Mouse (Mus musculus): ENCODE measurements around the gene Mef2d.

Gene Mef2d

DNA sequence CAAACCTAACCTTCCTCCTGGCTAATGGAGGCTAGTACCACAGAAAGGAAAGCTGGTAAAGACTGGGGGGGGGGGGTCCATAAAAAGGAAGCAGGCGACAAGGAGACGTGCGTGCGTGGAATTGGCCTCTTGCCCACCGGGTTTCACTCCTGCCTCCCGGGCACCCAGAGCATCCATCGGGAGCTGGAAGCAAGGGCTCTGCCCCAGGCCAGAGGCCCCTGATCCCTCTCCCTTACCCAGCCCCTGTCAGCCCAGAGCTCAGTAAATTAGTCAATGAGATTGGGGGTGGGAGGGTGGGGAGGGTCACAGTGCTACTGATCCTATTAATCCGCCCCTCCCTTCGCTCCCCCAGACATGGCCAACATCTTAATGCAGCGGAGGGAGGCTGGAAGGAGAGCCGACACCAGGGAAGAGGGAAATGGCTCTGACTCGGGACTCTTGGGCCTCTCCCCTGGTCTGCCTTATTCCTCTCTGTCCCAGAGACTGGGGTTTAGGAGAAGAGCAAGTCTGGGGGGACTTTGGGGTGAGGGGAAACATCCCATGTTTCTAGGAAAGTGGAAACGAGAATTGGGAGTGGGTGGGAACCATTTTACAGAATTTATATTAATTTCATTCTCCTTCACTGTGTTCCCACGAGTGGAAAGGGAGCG, 65.4 kb downstream of the Mef2d start:
- no peak for DNase-seq (ENCODE audit: low read depth, low spot score)

DNA sequence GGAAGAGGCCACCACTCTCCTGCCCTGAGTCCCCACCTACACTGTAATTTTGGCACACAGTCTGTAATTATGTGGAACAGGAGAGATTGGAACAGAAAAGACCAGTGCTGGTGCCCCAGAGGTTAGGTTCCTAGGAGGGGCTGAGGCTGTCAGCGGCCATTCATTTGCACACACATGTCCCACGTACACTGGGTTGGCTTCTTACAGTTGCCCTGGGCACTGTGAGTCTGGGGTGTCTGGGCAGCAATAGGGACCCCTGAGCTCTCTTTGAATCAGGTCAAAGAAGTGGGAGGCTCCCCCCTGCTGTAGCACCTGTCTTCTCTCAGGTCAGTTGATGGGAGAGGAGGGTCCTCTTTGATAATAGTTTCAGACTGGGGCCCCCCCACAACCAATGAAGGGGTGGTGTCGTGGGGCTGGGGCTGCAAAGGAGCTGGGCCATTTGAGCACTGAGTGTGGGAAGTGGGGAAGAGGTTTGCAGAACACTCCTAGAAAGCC, 66.1 kb downstream of the Mef2d start:
- DNase-seq (ENCODE audit: low read depth, low spot score) = no peak

DNA sequence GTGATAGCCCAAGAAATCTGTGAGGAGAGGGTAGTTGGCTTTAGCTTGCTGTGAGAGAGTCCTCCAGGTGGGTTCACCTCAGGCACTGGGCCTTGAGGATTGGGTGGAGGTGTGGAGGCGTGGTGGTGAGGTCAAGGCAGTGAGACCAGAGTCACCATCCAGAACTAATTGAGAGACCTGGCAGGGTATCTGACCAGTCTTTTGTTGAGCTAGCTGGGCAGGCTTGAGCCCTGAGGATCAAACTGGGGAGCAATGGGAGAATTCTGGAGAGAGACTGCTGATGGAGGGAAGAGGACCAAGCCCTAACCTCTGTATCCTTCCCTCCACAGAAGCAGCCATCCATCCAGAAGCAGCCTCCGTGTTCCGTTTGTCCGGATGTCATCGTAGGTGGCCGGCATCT, 67.1 kb downstream of the Mef2d start:
- no peak for DNase-seq (ENCODE audit: low read depth, low spot score)

DNA sequence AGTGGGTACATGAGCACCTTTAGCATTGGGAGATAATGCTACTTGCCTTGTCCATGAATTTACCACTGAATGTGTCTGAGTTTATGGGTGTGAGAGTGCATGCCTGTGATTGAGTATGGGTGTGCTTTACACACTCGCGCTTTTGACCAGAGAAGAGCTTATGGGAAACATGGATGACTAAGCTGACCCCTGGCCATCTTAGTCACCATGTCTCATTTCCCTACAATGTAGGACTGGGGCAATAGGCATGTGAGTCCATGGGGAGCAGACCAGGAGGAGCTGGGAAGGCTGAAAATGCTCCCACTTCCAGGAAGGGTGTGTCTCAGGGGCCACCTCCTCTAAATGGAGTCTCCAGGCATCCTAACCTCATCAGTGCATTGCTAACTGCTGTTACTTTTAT, 67.9 kb downstream of the Mef2d start:
- no peak for DNase-seq (ENCODE audit: low read depth, low spot score)

DNA sequence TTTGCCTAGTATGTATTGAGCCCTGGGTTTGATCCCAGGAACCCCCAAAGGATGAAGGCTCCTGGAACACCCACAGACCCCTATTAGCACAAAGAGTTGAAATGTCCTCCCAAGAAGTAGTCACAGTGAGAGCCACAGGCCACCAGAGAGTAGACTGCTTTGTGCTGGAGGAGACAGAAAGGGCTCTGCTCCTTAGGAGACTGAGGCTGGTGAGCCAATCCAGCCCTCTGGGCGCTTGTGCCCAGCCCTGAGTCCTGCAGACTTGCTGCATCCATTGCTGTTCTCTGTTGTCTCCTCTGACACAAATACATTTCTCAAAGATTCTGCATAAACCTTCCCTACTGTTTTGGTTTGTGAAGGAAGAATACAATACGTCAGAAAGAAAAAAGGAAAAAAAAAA, 68.7 kb downstream of the Mef2d start:
- no peak for DNase-seq (ENCODE audit: low read depth, low spot score)

DNA sequence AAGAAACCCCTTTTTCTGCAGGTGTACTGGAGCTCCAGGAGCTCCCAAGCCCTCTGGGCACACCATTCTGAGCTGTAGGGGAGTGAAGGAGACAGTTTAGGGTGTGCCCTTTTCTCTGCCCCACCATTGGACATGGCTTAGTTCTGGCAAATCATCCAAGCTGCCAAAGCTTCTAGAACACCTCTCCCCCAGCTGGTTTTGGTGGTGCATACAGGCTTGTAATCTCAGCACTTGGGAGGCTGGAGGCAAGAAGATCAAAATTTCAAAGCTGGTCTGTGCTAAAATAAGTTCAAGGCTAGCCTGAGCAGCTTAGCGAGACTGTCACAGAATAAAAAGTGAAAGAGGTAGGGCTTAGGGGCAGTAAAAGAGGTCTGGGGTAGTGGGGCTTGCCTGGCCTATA, 70.2 kb downstream of the Mef2d start:
- no peak for DNase-seq (ENCODE audit: low read depth, low spot score)

DNA sequence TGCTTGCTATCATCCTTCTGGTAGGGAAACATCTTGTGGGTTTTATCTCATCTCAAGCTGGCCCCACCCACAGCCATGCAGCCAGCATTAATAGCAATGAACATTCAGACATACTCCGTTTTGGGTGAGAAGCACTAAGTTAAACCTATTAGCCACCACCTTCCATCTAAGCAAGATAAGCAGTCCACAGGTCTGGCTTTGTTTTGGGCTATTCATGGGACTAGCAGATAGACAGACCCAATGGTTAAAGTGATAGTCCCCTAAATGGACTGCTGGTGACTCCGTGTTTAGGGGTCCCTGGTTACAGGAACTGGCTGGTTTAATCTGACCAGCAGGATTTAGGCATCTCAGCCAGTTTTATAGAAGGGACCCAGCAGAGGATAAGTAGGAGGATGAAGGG, 70.8 kb downstream of the Mef2d start:
- DNase-seq (ENCODE audit: low read depth, low spot score) = no peak

DNA sequence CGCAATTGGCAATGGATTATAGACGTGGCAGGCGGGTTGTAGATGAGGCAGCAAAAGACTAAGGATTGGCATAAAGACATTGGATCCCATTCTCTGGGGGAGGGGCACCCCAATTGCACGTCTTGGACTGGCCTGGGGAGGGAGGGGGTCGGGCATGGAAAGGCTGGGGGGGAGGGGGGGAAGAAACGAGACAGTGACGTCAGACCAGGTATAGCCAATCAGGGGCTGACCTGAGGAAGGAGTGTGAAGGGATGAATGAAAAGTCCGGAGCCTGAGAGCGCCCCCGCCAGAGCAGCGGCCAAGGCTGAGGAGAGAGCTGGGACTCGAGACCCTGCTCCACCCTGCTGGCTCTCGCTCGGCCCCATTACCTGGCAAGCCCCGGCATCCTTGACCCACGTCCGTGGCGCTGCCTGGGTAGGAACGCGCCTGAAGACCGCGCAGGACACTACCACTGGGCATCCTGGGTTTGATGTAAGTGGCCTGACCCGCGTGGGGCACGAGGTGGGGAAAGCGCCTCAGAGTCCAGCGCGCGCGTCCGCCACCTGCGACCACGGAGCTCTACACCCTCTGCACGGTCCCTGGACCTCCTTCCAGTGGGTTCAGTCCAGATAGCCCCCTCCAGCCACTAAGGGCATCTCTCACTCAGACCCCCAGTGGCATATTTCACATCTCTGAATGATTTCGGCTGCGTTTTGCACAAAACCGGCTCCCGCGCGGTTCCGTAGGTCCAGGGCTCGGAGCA, 72.2 kb downstream of the Mef2d start:
- DNase-seq (ENCODE audit: low read depth, low spot score) = no peak

DNA sequence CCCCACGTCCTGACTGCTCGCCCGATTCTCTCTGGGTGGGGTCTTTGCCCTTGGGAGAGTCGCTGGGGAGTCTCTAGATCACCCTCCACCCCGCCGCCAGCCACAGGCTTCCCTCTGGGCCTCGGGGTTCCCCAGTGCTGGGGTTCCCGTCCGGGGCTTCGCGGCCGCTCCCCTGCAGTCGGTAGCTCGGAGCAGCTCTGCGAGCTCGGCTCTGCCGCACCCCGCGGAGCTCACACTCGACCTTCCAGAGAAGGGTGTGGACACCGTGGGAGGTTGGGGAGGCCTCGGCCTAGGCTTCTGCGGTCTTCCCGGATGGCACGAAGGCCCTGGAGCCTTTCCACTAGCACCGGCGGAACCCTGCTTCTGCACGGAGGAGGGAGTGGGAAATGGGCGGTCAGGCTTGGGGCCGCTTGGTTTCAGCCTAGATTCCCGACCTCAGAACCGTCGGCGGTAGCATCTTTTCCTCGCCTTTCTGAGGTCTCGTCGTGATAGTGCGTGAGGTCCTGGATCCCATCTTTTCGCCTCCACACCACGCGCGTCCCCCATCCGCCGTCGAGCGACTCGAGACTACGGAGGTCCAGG, 72.9 kb downstream of the Mef2d start:
- DNase-seq (ENCODE audit: low read depth, low spot score) = no peak

DNA sequence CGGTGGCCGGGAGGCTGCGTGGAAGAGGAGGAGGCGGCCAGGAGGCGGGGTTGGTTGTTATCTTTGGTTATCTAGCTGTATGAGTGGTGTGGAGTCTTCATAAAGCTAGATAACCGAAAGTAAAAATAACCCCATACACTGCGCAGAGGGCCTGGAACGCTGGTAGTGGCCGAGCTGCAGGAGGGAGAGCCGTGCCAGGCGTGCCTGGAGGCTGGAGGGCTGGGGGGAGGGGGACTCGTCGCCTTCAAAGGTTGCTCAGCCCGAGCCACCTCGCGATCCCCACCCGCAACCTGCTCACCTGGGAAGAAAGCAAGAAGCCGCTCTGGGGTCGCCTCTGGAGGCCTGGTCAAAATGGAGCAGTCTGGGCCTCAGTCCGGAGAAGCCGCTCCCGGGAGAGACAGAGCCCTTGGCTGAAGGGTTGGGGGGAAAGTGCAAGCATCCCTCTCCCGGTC, 73.4 kb downstream of the Mef2d start:
- no peak for DNase-seq (ENCODE audit: low read depth, low spot score)

DNA sequence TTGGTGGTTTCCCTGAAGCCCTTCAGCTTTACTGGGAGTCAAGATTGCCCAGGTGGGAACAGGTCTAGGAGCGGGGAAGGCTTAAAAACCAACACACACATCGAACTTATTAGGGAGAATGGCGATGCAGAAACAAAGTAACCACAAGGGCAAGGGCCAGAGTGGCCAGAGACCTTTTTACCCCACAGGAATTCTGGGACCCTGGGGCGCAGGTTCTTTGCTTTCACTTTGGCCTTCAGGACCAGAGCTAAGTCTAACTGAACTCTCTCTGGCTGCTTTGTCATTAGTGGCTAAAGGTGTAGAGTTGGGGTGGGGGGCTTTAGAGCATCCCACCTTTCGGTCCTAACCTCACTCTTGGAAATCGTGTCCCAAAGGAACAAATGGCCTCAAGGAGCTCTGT, 73.9 kb downstream of the Mef2d start:
- no peak for DNase-seq (ENCODE audit: low read depth, low spot score)

DNA sequence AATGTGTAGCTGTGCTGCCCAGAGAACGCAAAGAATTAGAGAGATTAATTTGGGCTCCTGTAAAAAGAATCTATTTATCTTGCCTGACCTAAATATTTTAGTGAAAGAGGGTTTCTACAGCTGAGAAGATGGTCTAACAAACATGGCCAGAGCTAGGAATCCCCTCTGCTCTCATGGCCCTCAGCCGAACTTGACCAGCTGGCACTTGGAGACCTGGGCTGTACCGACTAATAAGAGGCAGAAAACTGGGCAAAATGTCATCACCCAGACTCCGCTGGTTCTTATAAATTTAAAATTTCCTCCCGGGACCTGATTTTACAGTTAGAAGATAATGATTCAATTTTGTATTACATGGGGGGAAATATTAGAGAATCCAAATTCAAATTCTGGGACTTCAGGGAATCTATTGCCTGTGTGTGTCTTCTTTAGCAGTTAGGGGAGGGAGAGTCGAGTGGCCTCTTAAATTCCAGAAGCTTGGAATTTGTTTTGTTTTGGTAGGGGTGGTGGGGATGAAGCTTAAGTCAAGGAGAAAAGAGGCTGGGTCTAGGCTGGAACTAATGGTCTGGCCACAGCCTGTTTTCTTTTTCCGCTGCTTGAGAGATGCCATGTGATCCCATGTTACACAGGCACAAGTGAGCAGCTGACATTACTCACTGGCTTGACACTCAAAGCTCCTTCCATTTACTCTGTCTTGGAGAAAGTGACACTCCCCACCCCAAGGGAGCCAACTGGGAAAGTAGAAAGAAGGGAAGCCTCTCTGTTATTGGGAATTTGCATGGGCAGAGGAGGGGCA, 74.6 kb downstream of the Mef2d start:
- no peak for DNase-seq (ENCODE audit: low read depth, low spot score)

DNA sequence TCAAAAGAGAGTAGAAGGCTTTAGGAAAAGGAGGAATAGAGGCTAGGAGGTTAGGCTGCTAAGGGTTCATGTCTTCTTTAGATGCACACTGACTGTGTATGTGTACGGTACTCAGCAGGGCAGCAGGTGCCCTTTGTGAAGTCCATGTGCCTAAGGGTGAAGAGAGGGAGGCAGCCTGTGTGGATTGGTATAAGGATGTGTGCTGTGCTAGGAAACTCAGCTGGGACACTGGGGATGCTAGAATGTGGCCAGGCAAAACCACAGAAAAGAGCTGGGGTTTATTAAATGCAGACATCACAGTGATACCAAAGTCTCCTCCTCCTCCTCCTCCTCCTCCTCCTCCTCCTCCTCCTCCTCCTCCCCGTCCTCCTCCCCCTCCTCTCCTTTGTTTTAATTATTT, 75.5 kb downstream of the Mef2d start:
- no peak for DNase-seq (ENCODE audit: low read depth, low spot score)

DNA sequence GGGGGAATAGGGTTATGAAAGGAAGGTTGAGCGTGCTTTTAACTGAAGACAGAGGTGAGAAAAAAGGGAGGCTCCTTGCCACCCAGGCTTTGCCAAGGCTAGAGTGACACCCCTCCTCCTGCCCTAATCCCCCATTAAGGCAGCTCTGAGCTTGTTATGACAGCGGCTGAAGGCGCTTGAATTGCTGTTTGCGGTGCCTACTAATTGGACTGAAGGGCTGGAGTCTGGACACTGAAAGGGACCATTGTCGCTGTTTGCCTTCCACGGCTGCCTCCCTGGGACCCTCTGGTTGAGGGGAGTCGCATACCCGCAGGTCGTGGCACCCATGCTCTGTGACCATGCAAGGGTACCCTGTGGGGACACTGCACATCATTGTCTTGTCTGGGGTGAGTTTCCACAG, 77.8 kb downstream of the Mef2d start:
- no peak for DNase-seq (ENCODE audit: low read depth, low spot score)

DNA sequence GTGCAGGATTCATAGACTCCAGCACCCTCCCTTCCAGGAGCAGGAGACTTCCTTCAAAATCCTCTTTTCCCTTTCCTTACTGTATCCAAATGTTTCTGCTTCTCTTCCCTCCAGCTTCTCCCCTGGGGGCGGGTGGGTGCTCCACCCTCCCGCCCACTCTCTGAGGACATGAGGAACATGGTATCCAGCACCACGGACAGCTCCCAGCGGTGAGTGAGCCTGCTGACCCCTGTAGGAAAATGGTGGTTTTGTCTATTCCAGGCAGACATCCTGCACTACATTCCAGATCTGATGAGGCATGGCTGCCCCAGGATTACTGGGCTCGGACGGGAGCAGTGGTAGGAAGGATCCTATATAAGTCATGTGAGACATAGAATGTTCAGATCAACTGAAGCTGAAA, 78.7 kb downstream of the Mef2d start:
- peak; percentile 65 for DNase-seq (ENCODE audit: low read depth, low spot score)
